Mouse (Mus musculus) liver, adult 2 months (tissue): ENCODE data around the gene Il1f8. TPM values are rescaled to one million over a fixed set of nuclear protein-coding genes. Genes with fewer than 3 reads are reported as not detected.
"Not testable (repeated sequence)": the region's sequence is repeated elsewhere in the genome, so short reads cannot be mapped to it uniquely, and the experiment has no call there.

ENCODE experiments used
- DNase-seq: peaks from one replicate; pipeline ENCODE4 v3.0.0-alpha.2; 2011; ENCODE audit warnings: low read depth, low spot score; ENCODE audit errors: extremely low read depth
- H3K27ac ChIP-seq: fragments of 200-500 bp; replicated peaks from 2 replicates; pipeline ENCODE4 v1.5.1; 2012; ENCODE audit warnings: low read depth, mild to moderate bottlenecking, control low read depth, inconsistent platforms, low read length; ENCODE audit not compliant: insufficient read depth
- H3K27me3 ChIP-seq: fragments of 200-500 bp; 2 replicates; pipeline ENCODE4 v1.6.1; 2012; ENCODE audit warnings: mild to moderate bottlenecking, moderate library complexity, low read length, inconsistent platforms; ENCODE audit not compliant: control insufficient read depth, insufficient read depth
- H3K36me3 ChIP-seq: fragments of 200-500 bp; 2 replicates; pipeline ENCODE4 v1.6.1; 2012; ENCODE audit warnings: low read length, inconsistent platforms; ENCODE audit not compliant: control insufficient read depth, insufficient read depth
- H3K4me1 ChIP-seq: fragments of 200-500 bp; 2 replicates; pipeline ENCODE4 v1.6.1; 2011; ENCODE audit warnings: low read length; ENCODE audit not compliant: control insufficient read depth, insufficient read depth
- H3K4me3 ChIP-seq: fragments of 200-500 bp; 2 replicates; pipeline ENCODE4 v1.5.1; 2011; ENCODE audit warnings: low read depth, mild to moderate bottlenecking, control low read depth, low read length, moderate library complexity; ENCODE audit not compliant: insufficient read depth
- H3K79me2 ChIP-seq: fragments of 200-500 bp; 2 replicates; pipeline ENCODE4 v1.6.1; 2012; ENCODE audit warnings: inconsistent platforms, mild to moderate bottlenecking, low read length, moderate library complexity; ENCODE audit not compliant: control insufficient read depth, insufficient read depth
- H3K9ac ChIP-seq: fragments of 200-500 bp; 2 replicates; pipeline ENCODE4 v1.6.1; 2012; ENCODE audit warnings: low read depth, mild to moderate bottlenecking, control low read depth, inconsistent platforms, low read length
- CTCF ChIP-seq: fragments of 200-500 bp; IDR thresholded peaks from 2 replicates; pipeline ENCODE4 v1.5.1; 2011; ENCODE audit warnings: low read depth, low read length, control low read depth
- POLR2A ChIP-seq: fragments of 200-500 bp; IDR thresholded peaks from 2 replicates; pipeline ENCODE4 v1.6.1; 2011; ENCODE audit warnings: low read length, control low read depth; ENCODE audit not compliant: insufficient read depth; ENCODE audit errors: extremely low read depth
- WGBS: fragments of 180-500 bp; shearing (Covaris S2); methylation state at CpG from one replicate; pipeline ENCODE4 v1.1.7; 2018; 5-methylcytosine and 5-hydroxymethylcytosine counted together
- polyA plus RNA-seq: library from polyadenylated mRNA; depleted of rRNA; stranded (reverse); fragments of >200 nt; gene quantifications from 2 replicates; pipeline ENCODE4 v1.2.3, GENCODE M21; 2012; rRNA removed
- total RNA-seq: library from RNA; depleted of rRNA; stranded (reverse); fragments of >200 nt; gene quantifications from 2 replicates; pipeline ENCODE4 v1.2.3, GENCODE M21; 2014; rRNA removed

Gene Il1f8
- total RNA-seq (not detected in 2 replicates), polyA plus RNA-seq (not detected in 2 replicates)

DNA sequence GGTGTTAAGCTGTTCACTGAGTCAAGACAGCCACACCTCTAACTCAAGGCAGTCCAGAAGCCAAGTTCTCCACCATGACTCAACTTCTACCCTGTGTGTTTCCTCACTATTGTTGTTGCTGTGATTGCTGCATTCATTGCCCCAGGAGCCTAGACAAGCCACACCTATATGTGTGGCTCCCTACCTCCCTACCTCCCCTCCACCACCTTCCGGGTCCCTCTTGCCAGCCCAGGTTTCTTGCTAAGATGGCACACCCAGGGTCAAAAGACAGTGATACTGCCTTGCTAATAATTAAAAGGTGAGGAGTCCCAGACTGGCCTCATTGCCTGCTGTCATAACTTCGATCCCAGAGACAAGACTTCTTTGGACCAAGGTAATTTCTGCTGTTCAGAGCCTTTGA is at the start of gene Il1f8:
TSS of gene Il1f8 (plus strand) at position 301 of the 400 bp plus-strand sequence.
- TF ChIP-seq POLR2A = no peak
- Histone ChIP-seq H3K27me3 (no peaks in the 10 kb centered on the region), H3K4me3 (no peak within 1 kb of the TSS), H3K79me2 (no peaks in the 10 kb centered on the region), H3K27ac (no peak within 1 kb of the TSS), H3K4me1 (no peaks in the 10 kb centered on the region), H3K9ac (no peak within 1 kb of the TSS), H3K36me3 (no peaks in the 10 kb centered on the region)
- 75% methylated on average over 2 of the region's 2 CpGs for WGBS
- DNase-seq = no peak

DNA sequence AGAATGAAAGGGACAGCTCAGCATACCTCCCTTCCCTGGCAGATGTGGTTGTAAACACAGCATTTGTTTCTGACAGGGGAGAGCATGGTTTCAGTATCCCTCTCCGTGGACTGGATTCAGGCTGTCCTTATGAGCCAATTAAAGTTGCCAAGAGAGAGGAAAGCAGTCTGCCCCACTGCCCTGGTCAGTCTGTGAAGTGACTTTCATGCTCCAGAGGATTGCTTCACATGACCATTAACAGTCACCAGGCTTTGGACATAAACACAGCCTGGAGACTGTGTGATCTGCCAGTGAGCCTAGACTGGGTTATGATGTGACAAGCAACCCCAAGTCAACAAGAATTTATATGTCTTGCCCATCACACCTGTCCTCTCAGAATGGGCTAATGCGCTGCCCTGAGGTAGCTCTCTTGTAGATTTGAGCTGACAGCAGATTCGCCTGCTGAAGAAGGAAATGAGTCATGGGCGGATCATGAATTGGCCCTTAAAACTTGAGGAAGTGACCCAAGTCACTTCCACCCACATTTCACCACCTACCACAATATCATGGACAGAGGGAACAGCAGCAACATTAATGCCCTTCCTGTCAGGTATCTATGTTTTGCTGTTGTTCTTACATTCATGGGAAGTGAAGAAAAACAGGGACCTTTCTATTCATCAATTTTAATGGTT is 49.2 kb upstream of the Il1f8 start:
- 74% methylated on average over 4 of the region's 4 CpGs for WGBS
- no peak overlapping the region for H3K27ac ChIP-seq
- no peak overlapping the region for H3K4me3 ChIP-seq
- no peak overlapping the region for H3K9ac ChIP-seq
- peak; percentile 8 for DNase-seq
- H3K79me2 ChIP-seq = no peaks in the 10 kb centered on the region
- H3K4me1 ChIP-seq = no peaks in the 10 kb centered on the region
- H3K27me3 ChIP-seq = no peaks in the 10 kb centered on the region
- TF ChIP-seq POLR2A = no peak
- TF ChIP-seq CTCF = no peak
- no peaks in the 10 kb centered on the region for H3K36me3 ChIP-seq

DNA sequence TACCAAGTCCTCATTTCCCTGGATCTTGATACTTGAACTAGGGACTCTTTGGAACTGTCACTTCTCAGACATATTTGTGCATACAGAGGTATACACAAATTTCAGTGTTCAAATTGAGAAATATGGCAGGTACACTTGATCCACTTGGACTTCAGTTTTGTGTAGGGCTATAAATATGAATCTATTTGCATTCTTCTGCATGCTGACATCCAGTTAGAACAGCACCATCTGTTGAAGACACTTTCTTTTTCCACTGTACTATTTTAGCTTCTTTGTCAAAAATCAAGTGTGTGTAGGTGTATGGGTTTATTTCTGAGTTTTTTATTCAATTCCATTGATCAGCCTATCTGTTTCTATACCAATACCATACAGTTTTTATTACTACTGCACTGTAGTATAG is 43.9 kb upstream of the Il1f8 start:
- Histone ChIP-seq H3K4me3 (no peak overlapping the region), H3K79me2 (no peaks in the 10 kb centered on the region), H3K36me3 (no peaks in the 10 kb centered on the region), H3K27me3 (no peaks in the 10 kb centered on the region), H3K9ac (no peak overlapping the region), H3K27ac (no peak overlapping the region), H3K4me1 (no peaks in the 10 kb centered on the region)
- no peak for DNase-seq
- TF ChIP-seq CTCF (no peak), POLR2A (no peak)

DNA sequence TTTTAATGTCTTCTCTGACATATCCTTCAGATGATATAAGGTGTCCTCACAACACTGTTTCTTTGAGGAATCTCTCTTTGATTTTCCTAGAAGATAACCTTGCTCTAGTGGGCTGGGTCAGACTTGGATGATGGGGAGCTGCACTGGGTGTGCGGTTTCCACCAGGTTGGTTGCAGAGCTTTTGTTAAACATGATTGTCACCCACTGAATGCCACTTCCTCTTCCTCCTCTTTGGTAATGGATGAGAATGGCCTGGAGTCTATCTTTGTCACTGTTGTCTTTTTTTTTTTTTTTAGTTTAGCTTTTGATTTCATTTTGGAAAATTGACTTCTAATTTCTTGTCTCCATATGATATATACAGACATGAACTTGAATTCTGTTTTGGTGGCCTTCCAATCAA is 18.6 kb upstream of the Il1f8 start:
- Histone ChIP-seq H3K9ac (no peak overlapping the region), H3K79me2 (no peaks in the 10 kb centered on the region), H3K27ac (no peak overlapping the region), H3K36me3 (no peaks in the 10 kb centered on the region), H3K4me3 (no peak overlapping the region), H3K4me1 (no peaks in the 10 kb centered on the region), H3K27me3 (no peaks in the 10 kb centered on the region)
- no peak for DNase-seq
- TF ChIP-seq POLR2A = no peak
- TF ChIP-seq CTCF = no peak
- WGBS = 84% methylated on average over 1 of the region's 1 CpGs

DNA sequence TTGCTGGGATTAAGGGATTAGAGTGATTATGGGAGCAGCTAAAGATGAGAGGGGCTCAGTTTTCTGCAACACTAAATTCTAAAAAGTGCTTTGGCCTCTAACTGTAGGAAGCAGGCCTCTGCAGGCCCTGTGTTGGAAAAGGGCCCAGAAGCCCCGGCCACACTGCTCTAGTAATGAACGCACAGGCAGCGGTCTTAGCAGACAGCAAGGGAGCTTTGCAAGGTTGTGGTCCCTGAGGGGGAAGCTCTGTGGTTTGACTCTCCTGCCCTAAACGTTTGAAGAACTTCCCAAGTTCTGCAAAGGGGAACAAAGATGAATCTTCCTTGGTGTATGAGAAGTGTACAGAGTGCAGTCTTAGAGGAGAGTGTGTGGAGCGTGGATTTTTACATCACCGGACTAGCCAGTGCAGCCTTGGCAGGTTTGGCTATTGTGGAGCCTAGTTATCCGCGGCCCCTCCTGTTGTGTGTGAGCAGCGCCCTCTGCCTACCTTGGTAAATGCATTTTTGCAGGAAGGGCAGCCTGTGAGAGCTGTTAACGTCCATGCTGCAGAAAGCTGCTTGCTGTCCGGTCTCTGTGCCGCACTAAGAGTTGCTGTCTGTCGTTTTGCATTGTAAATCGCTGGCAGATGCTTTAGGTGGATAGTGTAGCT is 28.8 kb downstream of the Il1f8 start:
- WGBS = 21% methylated on average over 14 of the region's 14 CpGs
- H3K9ac ChIP-seq, H3K4me3 ChIP-seq, H3K27ac ChIP-seq, H3K79me2 ChIP-seq, H3K27me3 ChIP-seq, H3K4me1 ChIP-seq, H3K36me3 ChIP-seq: not testable (repeated sequence)
- peak; percentile 76 for DNase-seq
- peak; percentile 73 for TF ChIP-seq CTCF

DNA sequence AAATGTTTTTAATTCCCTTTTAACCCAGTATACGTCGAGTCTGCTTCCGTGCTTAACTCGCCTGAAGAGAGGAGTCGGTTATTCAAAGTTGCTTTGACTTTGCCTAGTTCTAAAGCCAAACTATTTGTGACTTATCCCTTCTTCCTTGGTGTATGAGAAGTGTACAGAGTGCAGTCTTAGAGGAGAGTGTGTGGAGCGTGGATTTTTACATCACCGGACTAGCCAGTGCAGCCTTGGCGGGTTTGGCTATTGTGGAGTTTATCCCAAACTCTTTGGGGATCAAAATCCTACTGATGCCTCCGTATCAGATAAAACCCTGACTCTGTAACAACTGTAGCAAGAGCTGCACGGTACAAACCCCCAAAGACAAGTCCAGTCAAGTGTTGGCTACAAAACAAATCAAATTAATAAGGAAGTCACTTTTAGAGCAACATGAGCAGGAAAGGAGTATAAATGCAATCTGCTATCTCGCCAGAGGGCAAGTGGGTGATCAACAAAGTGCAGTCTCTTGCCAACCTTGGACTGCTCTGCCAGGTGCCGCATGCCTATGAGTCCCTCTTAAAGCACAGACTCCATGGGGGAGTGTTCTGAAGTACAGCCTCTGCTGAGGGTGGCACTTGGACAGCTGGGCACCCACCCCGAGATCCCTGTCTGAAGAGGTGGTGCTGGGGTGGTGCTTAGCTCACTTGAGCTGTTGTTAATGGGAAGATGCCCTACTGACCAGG is 29.6 kb downstream of the Il1f8 start:
- peak; percentile 71 for DNase-seq
- 44% methylated on average over 13 of the region's 13 CpGs for WGBS

DNA sequence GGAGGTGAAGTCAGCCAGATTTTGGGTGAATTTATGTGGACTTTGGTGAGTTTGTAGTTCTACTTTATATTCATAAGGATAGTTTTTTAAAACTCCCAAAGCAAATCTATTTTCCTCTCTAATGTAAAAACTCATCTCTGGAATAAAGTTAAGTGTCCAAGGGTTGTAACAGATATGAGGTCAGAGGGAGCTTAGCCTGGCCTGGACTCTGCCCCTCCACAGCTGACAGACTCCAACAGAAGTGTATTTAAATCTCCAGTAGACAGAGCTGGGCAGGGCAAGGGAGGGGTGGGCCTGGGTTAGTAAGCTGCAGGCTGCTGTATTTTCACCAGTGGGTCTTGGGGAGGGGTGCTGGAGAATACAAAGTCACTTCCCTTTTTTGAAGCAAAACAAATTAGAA is 31.1 kb downstream of the Il1f8 start:
- peak; percentile 79 for DNase-seq
- H3K79me2 ChIP-seq = not testable (repeated sequence)

More for the DNA sequence above, 29.6 kb downstream of the Il1f8 start:
- not testable (repeated sequence) for H3K27ac ChIP-seq, H3K27me3 ChIP-seq, H3K9ac ChIP-seq, H3K36me3 ChIP-seq, H3K4me1 ChIP-seq, H3K4me3 ChIP-seq, H3K79me2 ChIP-seq

More for the DNA sequence above, 31.1 kb downstream of the Il1f8 start:
- H3K27ac ChIP-seq, H3K27me3 ChIP-seq, H3K9ac ChIP-seq, H3K4me1 ChIP-seq, H3K4me3 ChIP-seq, H3K36me3 ChIP-seq: not testable (repeated sequence)
